Mouse (Mus musculus) midbrain, embryonic 15.5 days (tissue): ENCODE data around the gene Nop2. TPM values are rescaled to one million over a fixed set of nuclear protein-coding genes. Genes with fewer than 3 reads are reported as not detected.

Experiments used
- ATAC-seq: fragments of 200-750 bp; cut with Nextera tagmentation; replicated peaks from 2 replicates; pipeline ENCODE4 v1.8.0; 2017; ENCODE audit warnings: moderate TSS enrichment
- H3K27ac ChIP-seq: fragments of 300-500 bp; sonication (generic); 2 replicates; pipeline ENCODE4 v1.5.1; 2015; ENCODE audit warnings: mild to moderate bottlenecking, inconsistent platforms
- H3K27me3 ChIP-seq: fragments of 300-500 bp; sonication (generic); replicated peaks from 2 replicates; pipeline ENCODE4 v1.6.1; 2015; ENCODE audit warnings: inconsistent platforms
- H3K36me3 ChIP-seq: fragments of 300-500 bp; sonication (generic); replicated peaks from 2 replicates; pipeline ENCODE4 v1.6.1; 2015; ENCODE audit warnings: inconsistent platforms
- H3K4me1 ChIP-seq: fragments of 300-500 bp; sonication (generic); 2 replicates; pipeline ENCODE4 v1.6.1; 2015; ENCODE audit warnings: inconsistent platforms
- H3K4me2 ChIP-seq: fragments of 300-500 bp; sonication (generic); 2 replicates; pipeline ENCODE4 v1.6.1; 2015; ENCODE audit warnings: inconsistent platforms, mild to moderate bottlenecking, moderate library complexity
- H3K4me3 ChIP-seq: fragments of 300-500 bp; sonication (generic); 2 replicates; pipeline ENCODE4 v1.5.1; 2015; ENCODE audit warnings: mild to moderate bottlenecking, inconsistent platforms
- H3K9ac ChIP-seq: fragments of 300-500 bp; sonication (generic); 2 replicates; pipeline ENCODE4 v1.6.1; 2015; ENCODE audit warnings: mild to moderate bottlenecking, inconsistent platforms
- H3K9me3 ChIP-seq: fragments of 300-500 bp; sonication (generic); 2 replicates; pipeline ENCODE4 v1.6.1; 2016; ENCODE audit warnings: inconsistent platforms
- WGBS: fragments of 180-500 bp; shearing (Covaris S2); methylation state at CpG from one replicate; pipeline ENCODE4 v1.1.7; 2015; ENCODE audit warnings: mixed read lengths; 5-methylcytosine and 5-hydroxymethylcytosine counted together
- polyA plus RNA-seq: library from polyadenylated mRNA; unstranded; fragments of >200 nt; fragmentation: Nextera tagmentation; extraction: Ambion mirVana; gene quantifications from 2 replicates; pipeline ENCODE4 v1.2.1, GENCODE M21; 2015

Gene Nop2
- polyA plus RNA-seq = 48.4 and 49.1 TPM in 2 replicates

DNA sequence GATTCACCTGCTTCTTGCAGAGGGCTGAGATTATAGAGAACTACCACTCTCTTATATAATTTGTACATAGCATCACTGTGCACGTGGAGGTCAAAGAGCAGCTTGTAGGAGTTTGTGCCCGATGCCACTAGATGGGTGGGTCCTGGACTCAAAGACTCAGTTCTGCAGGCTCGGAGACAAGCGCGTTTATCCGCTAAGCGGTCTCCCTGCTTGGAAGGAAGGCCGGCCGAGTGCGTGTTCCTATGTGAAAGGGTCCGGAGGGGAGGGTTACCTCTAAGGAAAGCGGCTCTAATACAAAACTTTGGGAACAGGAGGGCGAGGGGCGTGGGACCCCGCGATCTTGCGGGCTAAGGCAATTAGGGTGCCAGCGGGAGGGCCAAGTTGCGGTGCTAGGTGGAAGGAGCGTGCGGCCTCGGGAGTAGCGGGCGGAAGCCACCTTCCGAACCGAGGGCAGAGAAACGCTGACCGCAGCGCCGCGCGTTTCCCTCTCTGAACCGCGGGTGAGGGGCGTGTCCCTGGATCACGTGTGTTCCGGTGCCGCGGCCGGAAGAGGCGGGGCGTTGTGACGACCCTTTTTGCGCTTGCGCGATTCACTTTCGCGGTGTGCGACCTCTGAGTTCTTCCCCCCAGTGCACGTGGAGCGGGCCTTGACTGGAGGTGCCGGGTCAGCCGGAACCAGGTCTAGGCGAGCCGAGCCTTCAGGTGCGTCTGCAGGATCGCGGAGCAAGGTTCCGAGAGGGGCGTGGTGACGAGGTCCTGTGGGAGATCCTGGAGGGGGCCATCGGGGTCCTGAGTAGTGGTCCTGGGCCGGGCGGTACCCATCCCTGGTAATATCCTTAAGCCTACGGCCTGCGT lies at the start of gene Nop2:
Nop2 (plus strand) TSS at position 608 of the 855 bp plus-strand sequence.
- Histone ChIP-seq H3K4me1 (peaks cover 16% of the 10 kb centered on the region), H3K27me3 (no peaks in the 10 kb centered on the region), H3K9me3 (no peaks in the 10 kb centered on the region), H3K4me3 (peak within 1 kb of the TSS; percentile 67), H3K36me3 (peaks cover 44% of the 10 kb centered on the region), H3K27ac (peak within 1 kb of the TSS; percentile 87), H3K4me2 (peak within 1 kb of the TSS; percentile 67), H3K9ac (peak within 1 kb of the TSS; percentile 68)
- whole genome bisulfite sequencing = under 1% methylated on average over 66 of the region's 66 CpGs
- ATAC-seq = peak; percentile 94

- H3K4me2 ChIP-seq = no peak overlapping the region
- peaks cover 11% of the 10 kb centered on the region for H3K4me1 ChIP-seq
- H3K9me3 ChIP-seq = no peaks in the 10 kb centered on the region
- 84% methylated on average over 7 of the region's 7 CpGs for WGBS
- ATAC-seq = no peak
- H3K4me3 ChIP-seq = no peak overlapping the region
- H3K27ac ChIP-seq = no peak overlapping the region
- H3K36me3 ChIP-seq = no peaks in the 10 kb centered on the region
- no peaks in the 10 kb centered on the region for H3K27me3 ChIP-seq
- H3K9ac ChIP-seq = no peak overlapping the region
Measured at GRCm38 (mm10) chr6:125082801-125083386, 48.8 kb upstream of the Nop2 start.

GRCm38 (mm10) chr6:125084424-125084823 lies 47.3 kb upstream of the Nop2 start:
- no peak overlapping the region for H3K9ac ChIP-seq
- ATAC-seq = no peak
- H3K27ac ChIP-seq = no peak overlapping the region
- H3K27me3 ChIP-seq = no peaks in the 10 kb centered on the region
- 11% methylated on average over 4 of the region's 4 CpGs for WGBS
- H3K4me1 ChIP-seq = peaks cover 22% of the 10 kb centered on the region
- H3K9me3 ChIP-seq = no peaks in the 10 kb centered on the region
- no peaks in the 10 kb centered on the region for H3K36me3 ChIP-seq
- H3K4me3 ChIP-seq = no peak overlapping the region
- H3K4me2 ChIP-seq = no peak overlapping the region

DNA sequence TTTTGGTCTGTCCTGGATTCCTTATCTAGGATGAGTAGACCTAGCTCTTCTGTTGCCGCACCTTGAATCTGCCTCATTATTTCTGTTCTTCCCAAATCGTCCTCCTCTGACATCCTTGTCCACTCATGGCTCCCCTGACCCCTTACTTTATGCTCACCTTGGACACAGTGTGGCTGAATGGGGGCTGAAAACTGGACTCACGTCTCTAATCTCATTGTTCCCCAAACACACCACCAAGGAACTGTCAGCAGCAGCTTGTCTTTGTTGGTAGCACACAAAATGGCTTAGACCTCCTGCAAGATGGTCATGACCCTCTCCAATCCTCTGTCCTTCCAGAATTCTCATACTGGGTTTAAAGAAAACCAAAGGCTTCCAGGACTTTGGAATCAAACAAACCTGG lies 43.8 kb upstream of the Nop2 start:
- H3K4me3 ChIP-seq = no peak overlapping the region
- peaks cover 28% of the 10 kb centered on the region for H3K4me1 ChIP-seq
- ATAC-seq = no peak
- no peak overlapping the region for H3K4me2 ChIP-seq
- H3K27me3 ChIP-seq = no peaks in the 10 kb centered on the region
- H3K36me3 ChIP-seq = no peaks in the 10 kb centered on the region
- no peak overlapping the region for H3K9ac ChIP-seq
- whole genome bisulfite sequencing = 78% methylated on average over 3 of the region's 3 CpGs
- H3K9me3 ChIP-seq = no peaks in the 10 kb centered on the region
- peak overlapping the region; percentile 95 for H3K27ac ChIP-seq

DNA sequence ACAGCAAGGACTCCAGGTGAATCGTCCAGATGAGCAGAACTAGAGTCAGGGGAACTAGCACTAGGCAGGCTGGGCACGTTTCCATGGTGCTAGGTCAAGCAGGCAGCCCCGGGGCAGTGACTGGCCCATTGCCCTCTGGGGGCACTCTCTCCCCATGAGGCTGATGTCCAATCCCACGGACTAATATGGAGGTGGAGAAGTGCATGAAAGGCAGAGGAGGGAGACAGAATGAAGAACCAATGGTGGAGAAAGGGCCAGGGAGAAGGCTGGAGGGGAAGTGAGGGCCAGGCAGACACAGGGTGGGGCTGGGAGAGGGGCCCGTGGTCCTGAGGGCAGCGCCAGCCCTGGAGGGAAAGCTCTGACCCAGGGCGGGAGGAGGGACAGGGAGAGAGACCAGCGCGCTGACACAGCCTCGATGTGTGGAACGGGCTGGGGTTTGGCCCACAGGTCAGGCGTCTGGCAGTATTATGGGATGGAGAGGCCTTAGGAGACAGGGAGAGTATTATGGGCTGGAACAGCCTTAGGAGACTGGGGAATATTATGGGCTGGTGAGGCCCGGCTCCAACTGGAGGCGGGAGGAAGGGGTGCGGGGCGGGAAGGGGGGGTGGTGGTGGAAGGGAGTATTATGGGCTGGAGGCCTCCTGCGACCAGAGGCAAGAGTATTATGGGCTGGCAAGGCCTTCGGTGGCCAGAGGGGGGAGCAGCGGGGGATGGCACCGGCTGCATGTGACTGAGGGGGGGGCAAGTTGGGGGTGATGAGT lies 43.0 kb upstream of the Nop2 start:
- Histone ChIP-seq H3K4me3 (peak overlapping the region; percentile 17), H3K27me3 (no peaks in the 10 kb centered on the region), H3K9me3 (no peaks in the 10 kb centered on the region), H3K36me3 (no peaks in the 10 kb centered on the region), H3K27ac (peak overlapping the region; percentile 95), H3K9ac (peak overlapping the region; percentile 26; the same call in 1 of the 2 replicates), H3K4me2 (peak overlapping the region; percentile 49), H3K4me1 (peaks cover 28% of the 10 kb centered on the region)
- peak; percentile 85 for ATAC-seq
- WGBS = under 1% methylated on average over 16 of the region's 20 CpGs

- Histone ChIP-seq H3K27ac (peak overlapping the region; percentile 95), H3K4me1 (peaks cover 25% of the 10 kb centered on the region), H3K27me3 (no peaks in the 10 kb centered on the region), H3K4me3 (peak overlapping the region; percentile 16), H3K36me3 (no peaks in the 10 kb centered on the region), H3K4me2 (peak overlapping the region; percentile 49), H3K9ac (peak overlapping the region; percentile 29; the same call in 1 of the 2 replicates), H3K9me3 (no peaks in the 10 kb centered on the region)
- WGBS = 2% methylated on average over 15 of the region's 15 CpGs
- ATAC-seq = peak; percentile 82
Measured at GRCm38 (mm10) chr6:125089521-125090321, 42.0 kb upstream of the Nop2 start.

DNA sequence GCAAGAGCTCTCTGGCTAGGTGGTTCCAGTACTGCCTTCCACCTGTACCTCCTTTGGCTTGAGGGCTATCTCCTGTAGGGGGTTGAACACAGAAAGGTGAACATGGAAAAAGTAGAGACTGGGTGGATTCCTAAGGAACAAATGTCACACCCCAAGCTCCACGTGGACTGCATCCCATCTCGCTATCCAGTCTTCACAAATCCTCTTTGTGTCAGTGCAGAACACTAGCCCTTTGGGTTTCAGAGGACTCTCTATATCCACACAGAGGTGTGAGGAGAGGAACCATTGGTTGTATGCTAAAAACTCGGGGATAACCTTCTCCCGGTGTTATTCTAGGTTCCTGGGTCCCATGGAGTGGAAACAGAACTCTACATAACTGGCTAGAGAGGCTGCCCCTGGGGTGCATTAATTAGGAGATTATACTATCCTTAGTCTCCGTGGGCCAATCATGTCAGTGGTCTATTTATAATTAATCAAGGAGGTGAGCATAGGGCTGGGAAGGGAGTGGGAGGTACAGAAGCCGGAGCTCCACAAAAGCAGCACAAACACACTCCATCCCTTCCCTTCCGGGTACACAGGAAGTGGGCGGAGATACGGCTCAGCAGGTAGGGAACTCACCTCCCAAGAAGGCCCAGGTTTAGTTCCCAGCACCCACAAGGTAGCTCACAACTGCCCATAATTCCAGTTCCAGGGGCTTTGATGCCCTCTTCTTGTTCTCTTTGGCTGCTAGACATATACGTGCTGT lies 41.2 kb upstream of the Nop2 start:
- H3K9me3 ChIP-seq = no peaks in the 10 kb centered on the region
- 0 out of 2 replicates have a peak overlapping the region, but pooled peaks have one; percentile 3 for H3K9ac ChIP-seq
- peak; percentile 9 for ATAC-seq
- peaks cover 32% of the 10 kb centered on the region for H3K4me1 ChIP-seq
- no peaks in the 10 kb centered on the region for H3K36me3 ChIP-seq
- no peaks in the 10 kb centered on the region for H3K27me3 ChIP-seq
- 50% methylated on average over 10 of the region's 10 CpGs for WGBS
- H3K27ac ChIP-seq = peak overlapping the region; percentile 95
- H3K4me3 ChIP-seq = no peak overlapping the region
- peak overlapping the region; percentile 49 for H3K4me2 ChIP-seq

GRCm38 (mm10) chr6:125092372-125092771 lies 39.3 kb upstream of the Nop2 start:
- WGBS = 94% methylated on average over 5 of the region's 5 CpGs
- no peaks in the 10 kb centered on the region for H3K36me3 ChIP-seq
- H3K9ac ChIP-seq = no peak overlapping the region
- no peak for ATAC-seq
- no peak overlapping the region for H3K4me2 ChIP-seq
- H3K9me3 ChIP-seq = no peaks in the 10 kb centered on the region
- no peaks in the 10 kb centered on the region for H3K27me3 ChIP-seq
- no peak overlapping the region for H3K4me3 ChIP-seq
- H3K27ac ChIP-seq = no peak overlapping the region
- H3K4me1 ChIP-seq = peaks cover 37% of the 10 kb centered on the region

DNA sequence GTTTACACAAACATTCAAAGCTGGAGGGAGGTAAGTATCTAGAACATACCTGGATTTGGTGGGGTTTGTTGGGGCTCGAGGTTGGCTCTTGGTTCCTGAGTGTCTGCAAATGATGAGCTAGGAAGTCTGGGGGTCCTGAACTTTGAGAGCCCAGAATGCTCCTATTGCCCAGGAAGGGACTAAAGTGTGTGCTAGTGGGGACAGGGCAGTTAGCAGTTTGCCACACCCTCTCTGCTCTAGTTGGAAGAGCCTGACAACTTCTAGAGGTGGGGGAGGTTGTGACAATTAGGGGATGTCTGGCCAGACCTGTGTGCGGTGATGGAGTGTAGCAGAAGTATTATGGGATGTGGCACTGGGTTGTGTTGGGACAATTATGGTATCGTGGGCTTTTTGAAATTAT lies 36.9 kb upstream of the Nop2 start:
- no peaks in the 10 kb centered on the region for H3K9me3 ChIP-seq
- no peak overlapping the region for H3K4me3 ChIP-seq
- no peak overlapping the region for H3K9ac ChIP-seq
- no peaks in the 10 kb centered on the region for H3K27me3 ChIP-seq
- 64% methylated on average over 3 of the region's 3 CpGs for WGBS
- peak overlapping the region; percentile 94 for H3K27ac ChIP-seq
- H3K4me1 ChIP-seq = peaks cover 47% of the 10 kb centered on the region
- H3K36me3 ChIP-seq = no peaks in the 10 kb centered on the region
- ATAC-seq = peak; percentile 6; the same call in 1 of the 2 replicates
- no peak overlapping the region for H3K4me2 ChIP-seq

- WGBS = under 1% methylated on average over 44 of the region's 45 CpGs
- H3K4me2 ChIP-seq = peak within 1 kb of the TSS; percentile 87
- H3K9ac ChIP-seq = peak within 1 kb of the TSS; percentile 74
- H3K27ac ChIP-seq = peak within 1 kb of the TSS; percentile 94
- H3K4me3 ChIP-seq = peak within 1 kb of the TSS; percentile 76
- peak; percentile 76 for ATAC-seq
- H3K36me3 ChIP-seq = peaks cover 6% of the 10 kb centered on the region; the same call in 1 of the 2 replicates
- peaks cover 42% of the 10 kb centered on the region for H3K4me1 ChIP-seq
- H3K27me3 ChIP-seq = no peaks in the 10 kb centered on the region
- H3K9me3 ChIP-seq = no peaks in the 10 kb centered on the region
Measured at GRCm38 (mm10) chr6:125095391-125096278, 36.1 kb upstream of the Nop2 start, which contains the start of gene Chd4. Gene Chd4, plus strand, starts transcription at chr6:125095981.
